In genomic region chr16:72543928-72544327, GRCm38 (mm10) we compare ENCODE assay signal across 18 mouse cellular contexts.
"Had no signal": no experiment of that assay in that cellular context is flagged by ENCODE, and none has a peak within 500 bp of the region (broad histone marks: within the 10 kb centered on the region; RNA-seq: fewer than 3 reads in every experiment).

No protein-coding gene starts in this region.

- ATAC-seq: midbrain, embryonic 16.5 days had no signal

- H3K9me3 ChIP-seq: midbrain, embryonic 12.5 days; neural tube, embryonic 13.5 days; neural tube, embryonic 15.5 days had no signal

- DNase-seq: lung, adult 18-20 months; lung, embryonic 14.5 days; lung, postnatal 10 days; lung, postnatal 4 days; midbrain, embryonic 14.5 days; retina, postnatal 1 day; right cerebral cortex, adult 18-20 months; right cerebral cortex, postnatal 25 days; right cerebral cortex, postnatal 4 days; spleen, adult 18-20 months; thymus, adult 18-20 months; thymus, postnatal 14 days; thymus, postnatal 36 days had no signal

- H3K27ac ChIP-seq: midbrain, embryonic 12.5 days; neural tube, embryonic 13.5 days; neural tube, embryonic 15.5 days had no signal

- H3K36me3 ChIP-seq: midbrain, embryonic 12.5 days; neural tube, embryonic 13.5 days; neural tube, embryonic 15.5 days had no signal

- H3K4me2 ChIP-seq: lung, embryonic 14.5 days; midbrain, embryonic 12.5 days; neural tube, embryonic 13.5 days; neural tube, embryonic 15.5 days had no signal

- H3K4me3 ChIP-seq: midbrain, embryonic 12.5 days; myocyte; neural tube, embryonic 13.5 days; neural tube, embryonic 15.5 days had no signal

- H3K9ac ChIP-seq: lung, embryonic 14.5 days; midbrain, embryonic 12.5 days; neural tube, embryonic 13.5 days; neural tube, embryonic 15.5 days had no signal

- H3K27me3 ChIP-seq: neural tube, embryonic 13.5 days; neural tube, embryonic 15.5 days had no signal

- H3K4me1 ChIP-seq: midbrain, embryonic 12.5 days; neural tube, embryonic 13.5 days; neural tube, embryonic 15.5 days had no signal
